Mouse (Mus musculus): ENCODE measurements around the gene Tomm40l. TPM values are rescaled to one million over a fixed set of nuclear protein-coding genes. Genes with fewer than 3 reads are reported as not detected.

Tomm40l gene
- polyA plus RNA-seq, 1 experiment from 2014 or later = 20.2 TPM

DNA sequence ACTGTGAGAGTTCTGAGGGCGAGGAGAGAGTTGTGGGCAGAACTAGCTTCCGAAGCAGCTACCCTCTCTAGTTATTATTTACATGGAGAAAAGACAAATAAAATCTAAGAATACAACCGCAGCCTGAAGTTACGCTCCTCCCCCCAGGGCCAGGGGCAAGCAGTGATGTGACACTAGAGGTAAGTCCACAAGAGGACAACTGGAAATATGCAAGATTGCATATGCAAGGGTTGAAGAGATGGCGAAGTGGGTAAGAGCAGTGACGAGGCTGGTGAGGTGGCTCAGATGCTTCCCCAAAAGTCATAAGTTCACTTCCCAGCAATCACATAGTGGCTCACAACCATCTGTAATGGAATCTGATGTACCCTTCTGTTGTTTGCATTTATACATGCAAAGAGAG is 854 bp upstream of the Tomm40l start:
- DNase-seq (ENCODE audit: low spot score) (no peak), ATAC-seq (replicated peaks; ENCODE audit: insufficient number of reproducible peaks, low FRiP score, low TSS enrichment, low read depth) (no peak)
- peak overlapping the region; percentile 12 for H3K4me3 ChIP-seq (ENCODE audit: low read depth, low read length)
- WGBS = 79% methylated on average over 6 of the region's 6 CpGs
- H3K27ac ChIP-seq (replicated peaks; ENCODE audit: low read depth, low read length) = no peak overlapping the region
- no peaks in the 10 kb centered on the region for H3K4me1 ChIP-seq (ENCODE audit: control insufficient read depth, insufficient read depth, low read length)
- H3K4me2 ChIP-seq (ENCODE audit: low read depth, low read length) = peak overlapping the region; percentile 0; the same call in 1 of the 2 replicates
- no peaks in the 10 kb centered on the region for H3K27me3 ChIP-seq (ENCODE audit: control insufficient read depth, insufficient read depth, low read length)
- no peaks in the 10 kb centered on the region for H3K9me3 ChIP-seq (replicated peaks; ENCODE audit: control insufficient read depth, low read length)
- no peak overlapping the region for H3K9ac ChIP-seq (replicated peaks; ENCODE audit: low read length)
- H3K36me3 ChIP-seq (replicated peaks; ENCODE audit: control insufficient read depth, insufficient read depth, low read depth, low read length) = no peaks in the 10 kb centered on the region

- H3K9ac ChIP-seq (replicated peaks; ENCODE audit: low read length) = peak overlapping the region; percentile 46
- peak overlapping the region; percentile 51 for H3K4me3 ChIP-seq (ENCODE audit: low read depth, low read length)
- peak overlapping the region; percentile 51 for H3K4me2 ChIP-seq (ENCODE audit: low read depth, low read length)
- no peak for ATAC-seq (replicated peaks; ENCODE audit: insufficient number of reproducible peaks, low FRiP score, low TSS enrichment, low read depth)
- H3K4me1 ChIP-seq (ENCODE audit: control insufficient read depth, insufficient read depth, low read length) = no peaks in the 10 kb centered on the region
- no peaks in the 10 kb centered on the region for H3K36me3 ChIP-seq (replicated peaks; ENCODE audit: control insufficient read depth, insufficient read depth, low read depth, low read length)
- 7% methylated on average over 22 of the region's 22 CpGs for WGBS
- no peak overlapping the region for H3K27ac ChIP-seq (replicated peaks; ENCODE audit: low read depth, low read length)
- DNase-seq (ENCODE audit: low spot score) = no peak
- H3K27me3 ChIP-seq (ENCODE audit: control insufficient read depth, insufficient read depth, low read length) = no peaks in the 10 kb centered on the region
- no peaks in the 10 kb centered on the region for H3K9me3 ChIP-seq (replicated peaks; ENCODE audit: control insufficient read depth, low read length)
These were observed 777 bp downstream of the Tomm40l start for GRCm38 (mm10) chr1:171221281-171222193.

DNA sequence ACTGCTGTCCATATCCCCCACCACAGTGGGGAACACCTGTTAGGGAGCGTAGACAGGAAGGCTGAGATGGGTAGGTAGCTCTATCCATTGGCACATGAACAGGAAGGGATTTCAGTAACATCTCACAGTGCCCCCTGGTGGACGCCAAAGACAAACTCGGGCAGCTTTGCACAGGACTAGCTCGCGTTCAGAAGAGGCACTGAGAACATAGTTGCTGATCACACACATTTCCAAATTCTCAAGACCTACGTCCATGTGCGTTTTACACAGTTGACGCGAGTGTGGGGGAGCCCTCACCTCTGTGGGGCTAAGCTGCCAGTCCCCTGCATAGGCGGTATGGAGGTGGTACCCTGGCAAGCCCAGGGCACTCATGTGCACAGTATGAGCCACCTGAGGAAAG is 1.4 kb downstream of the Tomm40l start:
- 7% methylated on average over 10 of the region's 10 CpGs for WGBS
- H3K9me3 ChIP-seq (replicated peaks; ENCODE audit: control insufficient read depth, low read length) = no peaks in the 10 kb centered on the region
- H3K4me3 ChIP-seq (ENCODE audit: low read depth, low read length) = no peak overlapping the region
- H3K27me3 ChIP-seq (ENCODE audit: control insufficient read depth, insufficient read depth, low read length) = no peaks in the 10 kb centered on the region
- no peak overlapping the region for H3K27ac ChIP-seq (replicated peaks; ENCODE audit: low read depth, low read length)
- peak; percentile 88 for DNase-seq (ENCODE audit: low spot score)
- no peaks in the 10 kb centered on the region for H3K36me3 ChIP-seq (replicated peaks; ENCODE audit: control insufficient read depth, insufficient read depth, low read depth, low read length)
- no peaks in the 10 kb centered on the region for H3K4me1 ChIP-seq (ENCODE audit: control insufficient read depth, insufficient read depth, low read length)
- H3K9ac ChIP-seq (replicated peaks; ENCODE audit: low read length) = no peak overlapping the region
- peak overlapping the region; percentile 17; the same call in 1 of the 2 replicates for H3K4me2 ChIP-seq (ENCODE audit: low read depth, low read length)
- peak; percentile 17; the same call in 1 of the 2 replicates for ATAC-seq (replicated peaks; ENCODE audit: insufficient number of reproducible peaks, low FRiP score, low TSS enrichment, low read depth)

- H3K4me2 ChIP-seq (ENCODE audit: low read depth, low read length) = no peak overlapping the region
- H3K4me3 ChIP-seq (ENCODE audit: low read depth, low read length) = no peak overlapping the region
- no peaks in the 10 kb centered on the region for H3K9me3 ChIP-seq (replicated peaks; ENCODE audit: control insufficient read depth, low read length)
- H3K36me3 ChIP-seq (replicated peaks; ENCODE audit: control insufficient read depth, insufficient read depth, low read depth, low read length) = no peaks in the 10 kb centered on the region
- no peaks in the 10 kb centered on the region for H3K4me1 ChIP-seq (ENCODE audit: control insufficient read depth, insufficient read depth, low read length)
- ATAC-seq (replicated peaks; ENCODE audit: insufficient number of reproducible peaks, low FRiP score, low TSS enrichment, low read depth) (no peak), DNase-seq (ENCODE audit: low spot score) (no peak)
- H3K9ac ChIP-seq (replicated peaks; ENCODE audit: low read length) = no peak overlapping the region
- H3K27ac ChIP-seq (replicated peaks; ENCODE audit: low read depth, low read length) = no peak overlapping the region
- WGBS = 89% methylated on average over 18 of the region's 18 CpGs
- no peaks in the 10 kb centered on the region for H3K27me3 ChIP-seq (ENCODE audit: control insufficient read depth, insufficient read depth, low read length)
These were observed 5.9 kb downstream of the Tomm40l start for GRCm38 (mm10) chr1:171216241-171216955.

DNA sequence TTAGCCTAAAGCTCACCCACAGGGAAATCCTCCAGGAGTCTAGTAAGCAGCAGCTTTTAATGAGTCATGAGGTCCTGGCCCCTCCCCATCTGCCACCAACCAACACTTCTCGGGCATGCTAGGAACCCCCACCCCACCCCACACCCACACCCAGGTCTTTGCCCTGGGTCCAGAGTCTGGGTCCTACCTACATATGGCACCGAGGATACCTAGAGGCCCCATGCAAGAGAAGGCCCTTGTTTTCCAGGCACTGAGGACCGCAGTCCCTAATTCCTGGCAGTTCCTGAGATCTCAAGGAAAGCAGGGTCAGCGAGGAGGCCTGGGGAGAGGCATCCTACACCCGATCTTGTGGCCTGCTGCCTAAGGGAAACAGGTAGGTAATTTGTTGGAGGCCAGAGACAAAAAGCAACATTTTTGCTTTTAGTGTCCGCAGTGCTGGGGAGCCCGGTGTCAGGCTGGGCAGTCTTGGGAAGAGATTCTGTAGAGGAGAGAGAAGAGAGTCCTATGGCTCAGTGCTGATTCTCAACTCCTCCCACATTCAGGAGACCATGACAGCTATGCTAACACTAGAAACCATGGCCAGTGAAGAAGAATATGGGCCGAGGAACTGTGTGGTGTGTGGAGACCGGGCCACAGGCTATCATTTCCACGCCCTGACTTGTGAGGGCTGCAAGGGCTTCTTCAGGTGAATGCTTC is 8.4 kb downstream of the Tomm40l start, which contains the start of gene Nr1i3:
Nr1i3 (plus strand) TSS at position 170 of the 696 bp plus-strand sequence.
- 72% methylated on average over 10 of the region's 10 CpGs for WGBS
- Histone ChIP-seq H3K27me3 (ENCODE audit: control insufficient read depth, insufficient read depth, low read length) (no peaks in the 10 kb centered on the region), H3K4me3 (ENCODE audit: low read depth, low read length) (no peak within 1 kb of the TSS), H3K9me3 (replicated peaks; ENCODE audit: control insufficient read depth, low read length) (no peaks in the 10 kb centered on the region), H3K4me1 (ENCODE audit: control insufficient read depth, insufficient read depth, low read length) (no peaks in the 10 kb centered on the region), H3K4me2 (ENCODE audit: low read depth, low read length) (no peak within 1 kb of the TSS), H3K27ac (replicated peaks; ENCODE audit: low read depth, low read length) (no peak within 1 kb of the TSS), H3K36me3 (replicated peaks; ENCODE audit: control insufficient read depth, insufficient read depth, low read depth, low read length) (no peaks in the 10 kb centered on the region), H3K9ac (replicated peaks; ENCODE audit: low read length) (no peak within 1 kb of the TSS)
- DNase-seq (ENCODE audit: low spot score) = no peak
- ATAC-seq (replicated peaks; ENCODE audit: insufficient number of reproducible peaks, low FRiP score, low TSS enrichment, low read depth) = no peak

- WGBS = 33% methylated on average over 3 of the region's 3 CpGs
- ATAC-seq (replicated peaks; ENCODE audit: insufficient number of reproducible peaks, low FRiP score, low TSS enrichment, low read depth) (no peak), DNase-seq (ENCODE audit: low spot score) (no peak)
- Histone ChIP-seq H3K4me3 (ENCODE audit: low read depth, low read length) (no peak overlapping the region), H3K4me2 (ENCODE audit: low read depth, low read length) (no peak overlapping the region), H3K9me3 (replicated peaks; ENCODE audit: control insufficient read depth, low read length) (no peaks in the 10 kb centered on the region), H3K9ac (replicated peaks; ENCODE audit: low read length) (no peak overlapping the region), H3K27me3 (ENCODE audit: control insufficient read depth, insufficient read depth, low read length) (no peaks in the 10 kb centered on the region), H3K27ac (replicated peaks; ENCODE audit: low read depth, low read length) (no peak overlapping the region), H3K36me3 (replicated peaks; ENCODE audit: control insufficient read depth, insufficient read depth, low read depth, low read length) (no peaks in the 10 kb centered on the region), H3K4me1 (ENCODE audit: control insufficient read depth, insufficient read depth, low read length) (no peaks in the 10 kb centered on the region)
These were observed 9.5 kb downstream of the Tomm40l start for GRCm38 (mm10) chr1:171212854-171213253.

DNA sequence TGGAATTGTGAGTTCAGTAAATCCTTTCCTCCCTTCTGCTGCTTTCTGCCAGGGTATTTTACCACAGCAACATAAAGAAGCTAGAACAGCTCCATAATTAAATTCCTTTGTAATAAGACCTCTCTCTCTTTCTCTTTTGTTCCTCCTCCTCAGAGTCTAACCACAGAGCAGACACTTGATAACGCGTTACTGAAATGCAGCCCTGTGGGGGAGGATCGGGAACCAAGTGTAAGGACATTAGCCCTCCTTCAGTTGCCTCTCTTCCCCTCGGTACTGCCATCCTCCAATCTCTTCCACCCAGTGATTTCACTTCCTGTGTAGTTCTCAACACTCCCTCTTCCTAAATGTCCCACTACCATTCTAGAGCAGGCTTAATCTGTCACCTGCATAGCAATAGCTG is 12.9 kb downstream of the Tomm40l start:
- Histone ChIP-seq H3K4me2 (ENCODE audit: low read depth, low read length) (no peak overlapping the region), H3K36me3 (replicated peaks; ENCODE audit: control insufficient read depth, insufficient read depth, low read depth, low read length) (no peaks in the 10 kb centered on the region), H3K4me3 (ENCODE audit: low read depth, low read length) (no peak overlapping the region), H3K27ac (replicated peaks; ENCODE audit: low read depth, low read length) (no peak overlapping the region), H3K9me3 (replicated peaks; ENCODE audit: control insufficient read depth, low read length) (no peaks in the 10 kb centered on the region), H3K27me3 (ENCODE audit: control insufficient read depth, insufficient read depth, low read length) (no peaks in the 10 kb centered on the region), H3K4me1 (ENCODE audit: control insufficient read depth, insufficient read depth, low read length) (no peaks in the 10 kb centered on the region), H3K9ac (replicated peaks; ENCODE audit: low read length) (no peak overlapping the region)
- 24% methylated on average over 4 of the region's 4 CpGs for WGBS
- ATAC-seq (replicated peaks; ENCODE audit: insufficient number of reproducible peaks, low FRiP score, low TSS enrichment, low read depth) (no peak), DNase-seq (ENCODE audit: low spot score) (no peak)
